Mouse (Mus musculus): Measurements from ENCODE around the gene Ikbke. TPM values are rescaled to one million over a fixed set of nuclear protein-coding genes. Genes with fewer than 3 reads are reported as not detected.

The Ikbke gene
- polyA plus RNA-seq, 1 experiment = 15.3 TPM

DNA sequence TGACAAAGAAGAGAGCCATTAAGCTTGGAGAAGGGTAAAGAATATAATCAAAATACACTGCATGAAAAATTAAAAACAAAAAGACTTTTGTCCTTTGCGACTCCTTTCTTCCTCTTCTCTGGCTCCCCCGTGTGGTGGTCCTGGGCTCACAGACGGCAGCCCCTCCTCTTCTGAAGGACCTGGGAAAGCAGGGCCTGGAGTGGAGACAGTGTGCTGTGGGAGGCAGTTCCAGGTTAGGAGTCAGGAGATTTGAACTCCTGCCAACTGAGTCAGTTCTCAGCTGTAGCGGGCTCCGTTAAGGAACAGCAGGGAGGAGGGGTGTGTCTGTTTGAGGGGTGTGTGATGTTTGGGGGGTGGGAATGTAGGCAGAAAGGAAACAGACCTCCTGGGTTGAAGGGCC is 71.9 kb downstream of the Ikbke start:
- TF ChIP-seq CTCF (IDR thresholded peaks at IDR 0.05; ENCODE audit: insufficient read depth, low read length) = peak; percentile 51
- no peak for TF ChIP-seq POLR2A (IDR thresholded peaks at IDR 0.05; ENCODE audit: borderline replicate concordance, extremely low read depth, low read depth, low read length)
- Histone ChIP-seq H3K4me1 (ENCODE audit: control insufficient read depth, insufficient read depth, low read length) (no peaks in the 10 kb centered on the region), H3K4me3 (replicated peaks; ENCODE audit: extremely low read depth, low read depth, low read length) (no peak overlapping the region)
- DNase-seq = peak; percentile 58
- WGBS = 5% methylated on average over 5 of the region's 5 CpGs

DNA sequence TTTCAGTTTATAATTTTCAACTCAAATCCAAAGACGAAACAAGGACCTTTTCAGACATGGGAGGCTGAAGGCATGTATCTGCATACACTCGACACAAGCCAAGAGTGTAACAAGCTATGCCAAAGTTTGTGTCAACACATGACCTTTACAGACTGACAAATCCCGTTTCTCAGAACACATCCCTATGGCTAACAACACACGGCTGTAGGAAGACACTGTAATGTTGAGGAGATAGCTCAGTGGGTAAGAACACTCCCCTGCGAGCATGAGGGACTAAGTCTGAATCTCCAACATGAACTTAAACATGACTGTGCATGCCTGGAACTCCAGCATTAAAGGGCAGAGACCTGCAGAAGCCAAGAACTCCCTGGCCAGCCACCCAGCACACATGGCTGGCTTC is 73.1 kb downstream of the Ikbke start:
- no peaks in the 10 kb centered on the region for H3K4me1 ChIP-seq (ENCODE audit: control insufficient read depth, insufficient read depth, low read length)
- TF ChIP-seq CTCF (IDR thresholded peaks at IDR 0.05; ENCODE audit: insufficient read depth, low read length) (no peak), POLR2A (IDR thresholded peaks at IDR 0.05; ENCODE audit: borderline replicate concordance, extremely low read depth, low read depth, low read length) (no peak)
- H3K4me3 ChIP-seq (replicated peaks; ENCODE audit: extremely low read depth, low read depth, low read length) = no peak overlapping the region
- WGBS = 63% methylated on average over 5 of the region's 5 CpGs
- no peak for DNase-seq

GRCm38 (mm10) chr1:131204461-131204860 is 74.9 kb downstream of the Ikbke start:
- no peak overlapping the region for H3K4me3 ChIP-seq (replicated peaks; ENCODE audit: extremely low read depth, low read depth, low read length)
- DNase-seq = no peak
- peaks cover 7% of the 10 kb centered on the region for H3K4me1 ChIP-seq (ENCODE audit: control insufficient read depth, insufficient read depth, low read length)
- 53% methylated on average over 8 of the region's 8 CpGs for WGBS
- no peak for TF ChIP-seq CTCF (IDR thresholded peaks at IDR 0.05; ENCODE audit: insufficient read depth, low read length)
- no peak for TF ChIP-seq POLR2A (IDR thresholded peaks at IDR 0.05; ENCODE audit: borderline replicate concordance, extremely low read depth, low read depth, low read length)

Other genes with a start within 250 kb of the Ikbke start
- gene Mapkapk2, start 181.8 kb downstream of the Ikbke start, polyA plus RNA-seq (2012; rRNA removed) = 91.4 and 120 TPM in 2 replicates
- gene Dyrk3, start 141.3 kb downstream of the Ikbke start, polyA plus RNA-seq (2012; rRNA removed) = 1.9 and 2.7 TPM in 2 replicates
- 26.4 and 31.9 TPM in 2 replicates for gene Eif2d, start 126.4 kb downstream of the Ikbke start, polyA plus RNA-seq (2012; rRNA removed)
- gene Rassf5, start 34.3 kb downstream of the Ikbke start, polyA plus RNA-seq (2012; rRNA removed) = 18.9 and 19.1 TPM in 2 replicates
- gene Srgap2, start 247.7 kb upstream of the Ikbke start, polyA plus RNA-seq (2012; rRNA removed) = 25.6 and 34.8 TPM in 2 replicates
- gene Fam72a, start 248.3 kb upstream of the Ikbke start, polyA plus RNA-seq (2012; rRNA removed) = 0.20 and 0.38 TPM in 2 replicates